Mouse (Mus musculus) ES-E14 (cell line): ENCODE measurements around the gene Ap5z1. TPM values are rescaled to one million over a fixed set of nuclear protein-coding genes. Genes with fewer than 3 reads are reported as not detected.

Source experiments
- DNase-seq: peaks from one replicate; pipeline ENCODE4 v3.0.0-alpha.2; 2013; ENCODE audit warnings: low read depth, low spot score
- H3K27ac ChIP-seq: 2 replicates; pipeline ENCODE4 v1.5.1; 2012; ENCODE audit warnings: low read depth, mild to moderate bottlenecking, low read length, moderate library complexity, mixed read lengths; ENCODE audit not compliant: poor library complexity, insufficient read depth, severe bottlenecking
- H3K36me3 ChIP-seq: 2 replicates; pipeline ENCODE4 v1.6.1; 2012; ENCODE audit warnings: mild to moderate bottlenecking, low read length, moderate library complexity, mixed read lengths; ENCODE audit not compliant: control insufficient read depth, poor library complexity, insufficient read depth, severe bottlenecking
- H3K4me1 ChIP-seq, 2 experiments: fragments of 150-350 bp in 1 of 2; sonication (generic) in 1 of 2; 2 replicates each; pipeline ENCODE4 v1.6.1; 2012; ENCODE audit warnings: low read length in 2 of 2, mild to moderate bottlenecking in 1 of 2, mixed read lengths in 1 of 2; ENCODE audit not compliant: control insufficient read depth in 2 of 2, insufficient read depth in 2 of 2, poor library complexity in 1 of 2
- H3K4me3 ChIP-seq, 2 experiments: fragments of 150-350 bp in 1 of 2; sonication (generic) in 1 of 2; 2 replicates each; pipeline ENCODE4 v1.5.1; 2012; ENCODE audit warnings: low read length in 2 of 2, low read depth in 1 of 2, mild to moderate bottlenecking in 1 of 2, mixed read lengths in 1 of 2; ENCODE audit not compliant: insufficient read depth in 1 of 2, poor library complexity in 1 of 2, severe bottlenecking in 1 of 2
- H3K9ac ChIP-seq: 2 replicates; pipeline ENCODE4 v1.6.1; 2012; ENCODE audit warnings: low read depth, mild to moderate bottlenecking, low read length, mixed read lengths; ENCODE audit not compliant: poor library complexity, insufficient read depth, severe bottlenecking
- H3K9me3 ChIP-seq: fragments of 150-350 bp; sonication (generic); 2 replicates; pipeline ENCODE4 v1.6.1; 2012; ENCODE audit warnings: low read depth, mild to moderate bottlenecking, low read length; ENCODE audit not compliant: control insufficient read depth, insufficient read depth
- CHD2 ChIP-seq: IDR thresholded peaks from 2 replicates; pipeline ENCODE4 v1.6.1; 2014; ENCODE audit warnings: mild to moderate bottlenecking, low read depth, low read length, inconsistent platforms
- HCFC1 ChIP-seq: IDR thresholded peaks from 2 replicates; pipeline ENCODE4 v1.6.1; 2012; ENCODE audit warnings: low read length, inconsistent platforms, borderline replicate concordance; ENCODE audit not compliant: insufficient read depth
- MAFK ChIP-seq: IDR thresholded peaks from 2 replicates; pipeline ENCODE4 v1.6.1; 2014; ENCODE audit warnings: mild to moderate bottlenecking, low read depth, low read length, inconsistent platforms; ENCODE audit not compliant: insufficient read depth
- ZC3H11A ChIP-seq: IDR thresholded peaks from 2 replicates; pipeline ENCODE4 v1.6.1; 2012; ENCODE audit warnings: low read depth, mild to moderate bottlenecking, inconsistent platforms, low read length, borderline replicate concordance
- ZNF384 ChIP-seq: IDR thresholded peaks from 2 replicates; pipeline ENCODE4 v1.6.1; 2012; ENCODE audit warnings: low read depth, low read length, inconsistent platforms
- in situ Hi-C, 2 experiments: fragments of 600-800 bp; cut with MboI; formaldehyde crosslinking; loops; one replicate each; pipeline ENCODE4 v1.15.1; 2025; ENCODE audit warnings: low sequenced_read_pairs in 2 of 2, inconsistent platforms in 1 of 2; ENCODE audit not compliant: unreplicated experiment in 2 of 2
- total RNA-seq: library from RNA; depleted of rRNA; stranded (reverse); fragments of 300-350 nt; gene quantifications from 2 replicates; pipeline ENCODE4 v1.2.3, GENCODE M21; 2012

Ap5z1 gene
- total RNA-seq, 1 experiment: 17.4 TPM

GRCm38 (mm10) chr5:142509141-142510060 is 45.7 kb downstream of the Ap5z1 start:
- TF ChIP-seq CHD2 (no peak), ZNF384 (no peak), ZC3H11A (no peak), HCFC1 (no peak), MAFK (no peak)
- Histone ChIP-seq H3K27ac (no peak overlapping the region), H3K4me3 (peak overlapping the region in 1 of 2 experiments; percentile 14; a peak in 2 of 4 replicates)

GRCm38 (mm10) chr5:142510061-142510414 is 46.3 kb downstream of the Ap5z1 start:
- H3K27ac ChIP-seq: no peak overlapping the region
- in situ Hi-C loops: no loop called here

More at GRCm38 (mm10) chr5:142509141-142510060, 45.7 kb downstream of the Ap5z1 start:
- in situ Hi-C loops: no loop called here
- Histone ChIP-seq H3K9me3 (no peaks in the 10 kb centered on the region), H3K36me3 (no peaks in the 10 kb centered on the region; the same call in 1 of the 2 replicates), H3K4me1 (peaks cover 2 to 13% of the 10 kb centered on the region in 2 experiments; a peak in 2 of 4 replicates), H3K9ac (peak overlapping the region; percentile 1; the same call in 1 of the 2 replicates)
- DNase-seq: no peak

GRCm38 (mm10) chr5:142512112-142512511 is 48.4 kb downstream of the Ap5z1 start:
- Histone ChIP-seq H3K9ac (no peak overlapping the region), H3K36me3 (no peaks in the 10 kb centered on the region; the same call in 1 of the 2 replicates), H3K9me3 (no peaks in the 10 kb centered on the region; the same call in 1 of the 2 replicates), H3K4me1 (peaks cover 3 to 10% of the 10 kb centered on the region in 2 experiments; a peak in 3 of 4 replicates), H3K27ac (no peak overlapping the region), H3K4me3 (no peak overlapping the region)
- in situ Hi-C loops: no loop called here
- no peak for DNase-seq
- TF ChIP-seq MAFK (no peak), CHD2 (no peak), ZNF384 (no peak), HCFC1 (no peak), ZC3H11A (no peak)

More at GRCm38 (mm10) chr5:142510061-142510414, 46.3 kb downstream of the Ap5z1 start:
- DNase-seq: no peak
- no peak for TF ChIP-seq CHD2
- no peak for TF ChIP-seq ZC3H11A
- no peak for TF ChIP-seq MAFK
- TF ChIP-seq ZNF384: no peak
- no peak for TF ChIP-seq HCFC1
- no peaks in the 10 kb centered on the region; the same call in 1 of the 2 replicates for H3K36me3 ChIP-seq
- no peak overlapping the region for H3K9ac ChIP-seq
- H3K9me3 ChIP-seq: no peaks in the 10 kb centered on the region
- peaks cover 2 to 13% of the 10 kb centered on the region in 2 experiments; a peak in 2 of 4 replicates for H3K4me1 ChIP-seq
- H3K4me3 ChIP-seq: no peak overlapping the region

GRCm38 (mm10) chr5:142518973-142519372 is 55.2 kb downstream of the Ap5z1 start:
- DNase-seq: no peak
- Histone ChIP-seq H3K9me3 (no peaks in the 10 kb centered on the region; the same call in 1 of the 2 replicates), H3K4me1 (peaks cover 0 to 2% of the 10 kb centered on the region in 2 experiments; a peak in 1 of 4 replicates), H3K9ac (no peak overlapping the region), H3K27ac (no peak overlapping the region), H3K36me3 (no peaks in the 10 kb centered on the region; the same call in 1 of the 2 replicates), H3K4me3 (no peak overlapping the region)
- in situ Hi-C loops: no loop called here
- no peak for TF ChIP-seq ZNF384
- TF ChIP-seq ZC3H11A: no peak
- no peak for TF ChIP-seq CHD2
- TF ChIP-seq MAFK: no peak
- no peak for TF ChIP-seq HCFC1
